Mouse (Mus musculus): ENCODE data around the gene Ccdc85c. TPM values are rescaled to one million over a fixed set of nuclear protein-coding genes. Genes with fewer than 3 reads are reported as not detected.

The Ccdc85c gene
- polyA plus RNA-seq, 1 experiment from 2014 or later = 5.4 TPM

DNA sequence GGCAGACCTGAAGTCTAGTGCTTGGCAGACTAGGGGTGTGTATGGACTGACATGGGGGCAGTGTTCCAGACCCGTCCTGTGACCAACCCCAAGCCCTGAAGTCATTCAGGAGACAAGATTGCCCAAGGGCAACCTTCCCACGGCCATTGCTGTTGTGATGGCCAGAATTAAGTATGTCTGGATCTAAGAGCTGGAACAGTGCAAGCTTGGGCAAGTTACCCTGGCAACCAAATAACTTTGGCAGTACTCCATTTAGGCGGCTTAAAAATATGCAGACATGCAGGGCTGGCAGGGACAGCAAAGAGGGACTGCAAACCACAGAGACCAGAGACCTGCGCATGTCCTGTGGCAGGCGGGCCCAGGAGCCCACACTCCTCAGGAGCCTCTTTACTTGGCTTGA is 35.8 kb downstream of the Ccdc85c start:
- WGBS = 86% methylated on average over 5 of the region's 5 CpGs
- DNase-seq (ENCODE audit: low spot score) = no peak
- H3K4me1 ChIP-seq = peaks cover 79% of the 10 kb centered on the region
- no peak overlapping the region for H3K27ac ChIP-seq
- H3K4me3 ChIP-seq = no peak overlapping the region
- no peaks in the 10 kb centered on the region for H3K36me3 ChIP-seq
- no peaks in the 10 kb centered on the region for H3K9me3 ChIP-seq (replicated peaks)
- peaks cover 94% of the 10 kb centered on the region for H3K27me3 ChIP-seq (ENCODE audit: low read depth, poor library complexity, severe bottlenecking)

DNA sequence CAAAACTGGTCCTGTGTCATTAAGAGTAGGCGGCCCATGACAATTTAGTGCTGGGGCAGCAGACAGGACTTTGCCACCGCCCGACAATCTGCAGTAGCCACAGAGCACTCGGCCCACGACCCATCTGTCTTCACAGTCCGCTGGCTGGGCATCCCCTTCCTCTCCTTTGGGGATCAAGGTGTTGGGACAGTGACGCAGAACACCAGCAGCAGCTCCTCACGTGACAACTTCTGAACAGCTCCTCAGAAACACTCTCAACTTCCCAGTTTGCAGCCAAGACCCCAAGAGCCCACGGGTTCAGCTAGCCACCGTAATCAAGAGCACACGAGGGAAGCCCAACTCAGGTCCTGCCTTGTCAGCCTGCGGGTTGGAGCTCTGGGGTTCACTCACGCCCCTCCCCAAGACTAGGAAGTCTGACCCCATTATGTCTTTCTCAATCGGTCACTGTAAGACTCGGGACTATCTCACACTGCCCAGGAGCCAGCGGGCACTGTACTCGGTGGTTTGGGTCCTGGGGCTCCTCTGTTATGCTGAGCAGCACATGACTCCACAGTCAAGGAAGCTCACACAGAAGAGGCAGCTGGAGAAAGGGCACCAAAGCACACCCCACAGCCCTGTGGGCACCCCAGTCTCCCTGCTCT is 36.7 kb downstream of the Ccdc85c start:
- H3K4me3 ChIP-seq = no peak overlapping the region
- H3K27me3 ChIP-seq (ENCODE audit: low read depth, poor library complexity, severe bottlenecking) = peaks cover 90% of the 10 kb centered on the region
- no peaks in the 10 kb centered on the region for H3K9me3 ChIP-seq (replicated peaks)
- no peak for DNase-seq (ENCODE audit: low spot score)
- H3K27ac ChIP-seq = no peak overlapping the region
- 76% methylated on average over 17 of the region's 17 CpGs for WGBS
- no peaks in the 10 kb centered on the region for H3K36me3 ChIP-seq
- peaks cover 81% of the 10 kb centered on the region for H3K4me1 ChIP-seq

DNA sequence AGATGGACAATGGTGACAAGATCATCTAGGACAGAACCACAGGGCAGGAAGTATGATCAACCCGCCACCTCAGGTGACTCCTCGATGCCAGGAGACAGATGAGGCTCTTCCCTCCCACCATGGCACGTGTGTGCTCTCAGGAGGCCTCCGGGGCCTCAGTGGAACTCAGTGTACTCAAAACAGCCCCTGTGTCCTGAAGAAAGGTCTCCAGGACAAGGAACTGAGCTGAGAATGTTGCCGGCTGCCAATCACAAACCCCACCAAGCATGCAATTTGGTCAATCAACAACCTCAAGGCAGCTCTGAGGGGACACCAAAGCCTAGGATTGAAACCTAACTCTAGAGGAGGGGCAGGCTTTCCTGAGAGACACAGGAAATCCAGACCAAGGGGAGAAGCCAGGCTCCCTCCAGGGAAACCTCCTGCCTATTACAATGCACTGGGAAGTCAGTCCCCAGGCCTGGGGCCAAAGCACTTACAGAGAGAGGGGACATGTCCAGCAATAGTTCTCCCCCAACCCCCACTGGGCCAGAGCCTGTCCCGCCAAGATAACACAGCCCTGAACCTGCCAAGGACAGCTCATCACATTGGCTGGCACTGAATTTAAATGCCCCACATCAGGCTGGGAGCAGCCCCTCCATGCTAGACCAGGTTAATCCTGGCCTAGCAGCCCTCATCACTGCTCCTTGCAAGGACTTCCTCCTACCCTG is 37.8 kb downstream of the Ccdc85c start:
- Histone ChIP-seq H3K4me1 (peaks cover 87% of the 10 kb centered on the region), H3K9me3 (replicated peaks) (no peaks in the 10 kb centered on the region), H3K4me3 (no peak overlapping the region), H3K27ac (no peak overlapping the region), H3K27me3 (ENCODE audit: low read depth, poor library complexity, severe bottlenecking) (peaks cover 86% of the 10 kb centered on the region), H3K36me3 (no peaks in the 10 kb centered on the region)
- no peak for DNase-seq (ENCODE audit: low spot score)
- 79% methylated on average over 6 of the region's 6 CpGs for WGBS

DNA sequence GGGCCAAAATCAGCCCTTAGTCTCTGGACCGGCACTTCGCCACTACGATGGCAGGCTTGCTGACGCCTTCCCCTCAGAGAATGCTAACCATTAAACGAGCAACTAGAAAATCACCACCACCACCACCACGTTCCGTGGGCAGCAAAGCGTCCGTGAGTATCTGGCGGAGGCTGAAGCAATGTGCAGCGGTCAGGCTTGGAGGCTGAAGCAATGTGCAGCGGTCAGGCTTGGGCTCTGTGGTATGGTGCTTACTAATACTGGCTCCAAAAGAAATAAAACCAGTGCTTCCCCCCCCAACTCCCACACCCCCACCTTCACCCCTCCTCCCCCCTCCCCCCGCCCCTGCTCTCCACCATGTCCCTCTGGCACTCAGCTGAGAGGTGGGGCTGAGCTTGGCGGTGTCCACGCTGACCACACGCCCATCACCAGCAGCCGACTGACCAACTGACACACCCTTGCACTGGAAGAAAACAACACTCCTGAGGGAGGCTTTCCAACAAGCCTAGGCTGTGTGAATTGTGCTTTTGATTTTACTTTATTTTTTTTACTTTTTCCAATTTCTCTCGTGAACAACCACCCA is 39.2 kb downstream of the Ccdc85c start:
- no peaks in the 10 kb centered on the region for H3K36me3 ChIP-seq
- H3K9me3 ChIP-seq (replicated peaks) = no peaks in the 10 kb centered on the region
- no peak overlapping the region for H3K27ac ChIP-seq
- H3K4me3 ChIP-seq = no peak overlapping the region
- no peak for DNase-seq (ENCODE audit: low spot score)
- 87% methylated on average over 18 of the region's 18 CpGs for WGBS
- H3K27me3 ChIP-seq (ENCODE audit: low read depth, poor library complexity, severe bottlenecking) = peaks cover 72% of the 10 kb centered on the region
- H3K4me1 ChIP-seq = peaks cover 87% of the 10 kb centered on the region

DNA sequence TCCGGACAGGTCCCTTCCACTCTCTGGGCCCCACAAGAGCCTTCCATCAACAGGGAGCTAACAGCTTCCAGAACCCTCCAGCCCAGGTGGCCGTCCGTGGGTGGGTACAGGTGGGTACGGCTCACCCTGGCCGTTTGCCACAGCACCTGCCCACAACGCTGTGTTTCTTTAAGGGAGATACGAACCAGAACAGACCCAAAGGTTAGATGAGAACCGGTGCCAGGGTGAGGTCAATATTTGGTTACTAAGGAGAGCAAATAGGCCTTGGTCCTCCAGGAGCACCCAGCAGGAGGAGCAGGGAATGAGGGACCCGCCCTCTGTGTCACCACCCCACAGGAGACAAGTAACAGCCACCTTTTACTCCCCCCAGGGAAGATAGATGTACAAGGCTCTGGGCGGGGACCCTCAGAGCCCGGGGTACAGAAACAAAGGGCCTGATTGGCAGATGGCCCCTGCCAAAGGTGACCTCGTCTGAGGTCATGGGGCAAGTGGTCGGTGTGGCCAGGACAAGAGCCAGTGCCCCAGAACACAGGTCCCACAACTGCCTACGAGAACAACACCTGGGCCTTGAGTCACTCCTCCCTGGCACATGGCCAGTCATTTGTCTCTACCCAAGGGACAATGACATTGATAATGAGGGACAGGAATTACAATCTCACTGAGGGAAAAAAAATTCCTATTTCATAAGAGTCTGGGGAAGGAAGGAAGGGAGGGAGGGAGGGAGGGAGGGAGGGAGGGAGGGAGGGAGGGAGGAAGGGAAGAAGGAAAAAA is 40.2 kb downstream of the Ccdc85c start:
- Histone ChIP-seq H3K9me3 (replicated peaks) (no peaks in the 10 kb centered on the region), H3K4me1 (peaks cover 81% of the 10 kb centered on the region), H3K4me3 (no peak overlapping the region), H3K27me3 (ENCODE audit: low read depth, poor library complexity, severe bottlenecking) (peaks cover 68% of the 10 kb centered on the region), H3K27ac (no peak overlapping the region), H3K36me3 (no peaks in the 10 kb centered on the region)
- WGBS = 89% methylated on average over 14 of the region's 14 CpGs
- no peak for DNase-seq (ENCODE audit: low spot score)

DNA sequence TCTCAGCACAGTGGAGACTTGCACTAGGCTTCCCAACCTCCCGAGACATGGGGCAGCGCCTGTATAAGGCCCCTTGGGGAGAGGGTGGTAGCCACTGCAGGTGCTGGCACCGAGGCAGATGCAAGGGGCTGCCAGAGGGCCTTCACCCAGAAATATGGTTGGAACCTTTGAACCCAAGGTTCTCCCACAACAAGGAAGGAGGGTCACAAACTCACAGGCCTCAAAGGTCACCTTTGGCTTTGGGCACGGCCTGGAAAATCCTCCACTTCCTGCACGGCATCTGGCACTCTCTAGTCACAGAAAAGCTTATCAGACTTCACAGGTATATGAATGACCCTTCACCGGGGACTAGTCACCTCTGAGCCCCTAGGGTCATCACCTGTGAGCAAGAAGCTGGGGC is 41.5 kb downstream of the Ccdc85c start:
- Histone ChIP-seq H3K9me3 (replicated peaks) (no peaks in the 10 kb centered on the region), H3K4me3 (no peak overlapping the region), H3K27me3 (ENCODE audit: low read depth, poor library complexity, severe bottlenecking) (peaks cover 55% of the 10 kb centered on the region), H3K36me3 (no peaks in the 10 kb centered on the region), H3K27ac (no peak overlapping the region), H3K4me1 (peaks cover 78% of the 10 kb centered on the region)
- 69% methylated on average over 6 of the region's 6 CpGs for WGBS
- no peak for DNase-seq (ENCODE audit: low spot score)

DNA sequence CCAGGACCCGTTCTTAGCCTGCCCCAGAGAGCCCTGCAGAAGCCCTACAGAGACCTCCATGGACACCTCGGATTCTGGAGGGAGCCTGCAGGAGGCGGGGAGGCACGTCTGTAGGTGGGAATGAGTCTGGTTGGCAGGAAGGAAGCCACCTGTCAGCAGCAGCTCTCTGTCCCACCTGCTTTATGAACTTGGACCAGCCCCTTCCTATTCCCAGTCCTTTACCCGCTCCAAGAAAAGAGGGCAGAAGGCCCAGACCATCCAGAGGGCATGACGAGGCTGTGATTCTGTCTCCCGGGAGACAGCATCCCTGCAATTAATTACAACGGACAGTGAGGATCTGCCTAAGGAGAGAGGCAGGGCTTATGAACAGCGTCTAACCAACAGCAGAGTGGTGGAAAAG is 43.3 kb downstream of the Ccdc85c start:
- Histone ChIP-seq H3K36me3 (no peaks in the 10 kb centered on the region), H3K27ac (no peak overlapping the region), H3K9me3 (replicated peaks) (no peaks in the 10 kb centered on the region), H3K27me3 (ENCODE audit: low read depth, poor library complexity, severe bottlenecking) (peaks cover 37% of the 10 kb centered on the region), H3K4me3 (no peak overlapping the region), H3K4me1 (peaks cover 74% of the 10 kb centered on the region)
- no peak for DNase-seq (ENCODE audit: low spot score)
- WGBS = 51% methylated on average over 9 of the region's 9 CpGs

DNA sequence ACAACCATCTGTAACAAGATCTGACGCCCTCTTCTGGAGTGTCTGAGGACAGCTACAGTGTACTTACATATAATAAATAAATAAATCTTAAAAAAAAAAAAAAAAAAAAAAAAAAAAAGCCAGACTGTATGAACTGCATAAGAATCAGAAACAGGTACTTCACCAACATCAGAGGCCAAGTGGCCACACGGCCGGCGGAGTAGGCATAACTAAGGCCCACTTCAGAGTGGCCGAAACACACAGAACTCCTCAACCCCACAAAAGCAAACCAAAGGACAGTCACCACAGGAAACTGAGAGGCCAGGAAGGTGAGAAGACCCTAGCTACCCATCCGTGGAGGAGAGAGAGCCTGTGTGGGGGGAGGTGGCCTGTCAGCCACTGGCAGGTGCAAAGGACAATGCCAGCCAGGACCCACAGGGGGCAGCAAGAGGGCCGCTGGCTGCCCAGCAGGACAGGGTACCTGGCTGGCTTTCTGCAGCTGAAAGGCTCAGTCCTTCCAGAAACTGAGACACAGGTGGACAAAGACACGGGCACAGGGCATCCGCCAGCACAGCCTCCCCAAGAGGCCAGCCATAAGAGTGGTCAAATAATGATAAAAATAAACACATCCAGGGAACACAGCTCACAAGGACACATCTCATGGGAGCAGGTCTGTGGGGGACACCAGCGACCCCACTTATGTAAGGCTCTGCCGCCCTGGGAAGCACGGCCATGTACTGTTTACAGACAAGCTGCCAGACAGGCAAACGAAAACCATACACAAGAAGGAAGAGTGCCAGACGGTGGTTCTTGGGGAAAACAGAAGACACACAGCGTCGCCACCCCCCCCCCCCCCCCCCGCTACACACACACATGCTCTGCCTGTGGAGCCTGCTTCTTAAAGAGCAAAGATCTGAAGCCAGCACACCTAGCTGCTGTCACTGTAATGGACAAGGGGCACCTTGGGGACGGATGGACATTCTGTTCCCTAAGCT is 44.1 kb downstream of the Ccdc85c start:
- DNase-seq (ENCODE audit: low spot score) = no peak
- Histone ChIP-seq H3K4me1 (peaks cover 76% of the 10 kb centered on the region), H3K9me3 (replicated peaks) (no peaks in the 10 kb centered on the region), H3K27ac (no peak overlapping the region), H3K4me3 (no peak overlapping the region), H3K36me3 (no peaks in the 10 kb centered on the region), H3K27me3 (ENCODE audit: low read depth, poor library complexity, severe bottlenecking) (peaks cover 29% of the 10 kb centered on the region)
- WGBS = 69% methylated on average over 17 of the region's 18 CpGs

DNA sequence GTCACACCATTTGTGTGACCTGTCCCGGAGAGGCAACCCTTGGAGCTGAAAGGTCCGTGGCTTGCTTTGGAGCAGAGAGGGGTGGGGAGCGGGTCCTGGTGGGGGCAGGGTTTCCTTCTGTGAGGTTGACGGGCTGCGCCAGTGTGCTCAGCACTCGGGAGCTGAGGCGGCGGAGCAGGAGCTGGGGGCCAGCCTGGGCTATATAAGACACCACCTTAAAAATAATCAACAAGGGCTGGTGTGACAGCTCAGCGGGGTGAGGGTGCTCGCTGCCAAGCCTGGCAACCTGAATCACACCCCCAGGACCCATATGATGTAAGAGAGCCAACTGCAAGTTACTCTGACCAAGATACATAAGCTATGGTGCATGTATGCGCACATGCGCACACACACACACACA is 45.1 kb downstream of the Ccdc85c start:
- DNase-seq (ENCODE audit: low spot score) = no peak
- WGBS = 77% methylated on average over 12 of the region's 12 CpGs
- no peaks in the 10 kb centered on the region for H3K9me3 ChIP-seq (replicated peaks)
- H3K4me3 ChIP-seq = no peak overlapping the region
- H3K4me1 ChIP-seq = peaks cover 79% of the 10 kb centered on the region
- H3K27me3 ChIP-seq (ENCODE audit: low read depth, poor library complexity, severe bottlenecking) = peaks cover 19% of the 10 kb centered on the region
- H3K27ac ChIP-seq = no peak overlapping the region
- H3K36me3 ChIP-seq = no peaks in the 10 kb centered on the region

DNA sequence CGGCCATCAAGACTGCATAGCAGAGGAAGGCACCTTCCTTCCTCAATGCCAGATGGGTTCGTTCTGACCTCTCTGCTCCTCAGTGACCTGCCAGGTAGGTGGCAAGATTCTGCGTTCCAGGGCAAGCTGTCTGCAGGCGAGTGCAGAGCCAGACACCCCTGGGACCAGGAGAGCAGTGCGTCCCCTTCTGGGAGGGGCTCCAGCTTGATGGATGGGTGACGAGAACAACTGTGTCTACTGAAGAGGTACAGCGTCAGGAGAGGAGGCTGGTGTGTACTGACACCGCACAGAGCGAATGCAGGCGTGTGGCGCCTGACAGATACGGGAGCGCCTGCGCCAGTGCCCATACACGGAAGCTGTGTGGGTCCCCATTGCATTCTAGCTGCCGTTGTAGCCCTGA is 47.7 kb downstream of the Ccdc85c start:
- Histone ChIP-seq H3K4me3 (no peak overlapping the region), H3K4me1 (peaks cover 80% of the 10 kb centered on the region), H3K9me3 (replicated peaks) (no peaks in the 10 kb centered on the region), H3K36me3 (no peaks in the 10 kb centered on the region), H3K27ac (no peak overlapping the region), H3K27me3 (ENCODE audit: low read depth, poor library complexity, severe bottlenecking) (peaks cover 13% of the 10 kb centered on the region; the same call in 1 of the 2 replicates)
- WGBS = 87% methylated on average over 16 of the region's 16 CpGs
- DNase-seq (ENCODE audit: low spot score) = no peak

DNA sequence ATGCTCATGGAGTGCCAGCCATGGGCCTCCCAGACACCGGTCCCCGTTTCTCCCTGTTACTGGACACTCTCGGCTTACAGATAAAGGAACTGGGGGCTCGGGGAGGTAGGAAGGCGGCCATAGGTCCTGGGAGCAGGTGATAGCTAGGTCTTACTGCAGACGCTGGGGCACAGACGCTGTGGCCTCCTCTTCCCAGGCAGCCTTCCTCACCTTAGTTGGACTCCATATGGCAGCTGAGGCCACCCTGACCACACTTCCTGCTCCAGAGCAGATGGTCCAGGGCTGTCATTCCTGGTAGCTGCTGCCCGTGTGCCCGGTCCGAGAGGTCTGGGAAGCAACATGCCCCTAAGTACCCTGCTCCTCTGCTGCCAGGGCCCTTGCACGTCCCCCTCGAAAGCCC is 48.3 kb downstream of the Ccdc85c start:
- no peak overlapping the region for H3K4me3 ChIP-seq
- H3K36me3 ChIP-seq = no peaks in the 10 kb centered on the region
- no peak for DNase-seq (ENCODE audit: low spot score)
- no peak overlapping the region for H3K27ac ChIP-seq
- 88% methylated on average over 12 of the region's 12 CpGs for WGBS
- peaks cover 13% of the 10 kb centered on the region; the same call in 1 of the 2 replicates for H3K27me3 ChIP-seq (ENCODE audit: low read depth, poor library complexity, severe bottlenecking)
- H3K9me3 ChIP-seq (replicated peaks) = no peaks in the 10 kb centered on the region
- H3K4me1 ChIP-seq = peaks cover 76% of the 10 kb centered on the region

DNA sequence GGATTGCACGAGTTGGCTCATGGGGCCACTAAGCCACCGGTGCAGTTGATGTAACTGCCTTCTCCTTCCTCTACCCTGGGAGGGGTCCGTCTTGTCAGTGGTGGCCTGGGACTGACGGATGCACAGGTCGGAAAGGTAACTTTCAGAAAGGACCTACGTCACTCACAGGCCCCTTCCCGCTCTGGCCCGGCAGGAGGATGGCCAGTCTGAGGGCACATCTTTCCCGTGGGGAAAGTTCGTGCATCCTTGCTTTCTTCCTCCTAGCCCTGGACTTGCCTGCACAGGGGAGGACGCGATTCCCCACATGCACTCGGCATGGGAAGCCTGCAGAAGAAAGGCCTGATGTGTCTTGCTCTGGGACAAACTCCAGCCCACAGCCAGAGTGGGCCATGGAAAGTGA is 49.0 kb downstream of the Ccdc85c start:
- Histone ChIP-seq H3K36me3 (no peaks in the 10 kb centered on the region), H3K27me3 (ENCODE audit: low read depth, poor library complexity, severe bottlenecking) (peaks cover 13% of the 10 kb centered on the region; the same call in 1 of the 2 replicates), H3K9me3 (replicated peaks) (no peaks in the 10 kb centered on the region), H3K4me1 (peaks cover 75% of the 10 kb centered on the region), H3K4me3 (no peak overlapping the region), H3K27ac (no peak overlapping the region)
- WGBS = 79% methylated on average over 13 of the region's 13 CpGs
- no peak for DNase-seq (ENCODE audit: low spot score)
